Mouse (Mus musculus): ENCODE data around the gene Tesk1. TPM values are rescaled to one million over a fixed set of nuclear protein-coding genes. Genes with fewer than 3 reads are reported as not detected.
"Not testable (repeated sequence)": the region's sequence is repeated elsewhere in the genome, so short reads cannot be mapped to it uniquely, and the experiment has no call there.

Tesk1 gene
- total RNA-seq, 2 experiments from 2014 or later, result 79.9 to 86.0 TPM

DNA sequence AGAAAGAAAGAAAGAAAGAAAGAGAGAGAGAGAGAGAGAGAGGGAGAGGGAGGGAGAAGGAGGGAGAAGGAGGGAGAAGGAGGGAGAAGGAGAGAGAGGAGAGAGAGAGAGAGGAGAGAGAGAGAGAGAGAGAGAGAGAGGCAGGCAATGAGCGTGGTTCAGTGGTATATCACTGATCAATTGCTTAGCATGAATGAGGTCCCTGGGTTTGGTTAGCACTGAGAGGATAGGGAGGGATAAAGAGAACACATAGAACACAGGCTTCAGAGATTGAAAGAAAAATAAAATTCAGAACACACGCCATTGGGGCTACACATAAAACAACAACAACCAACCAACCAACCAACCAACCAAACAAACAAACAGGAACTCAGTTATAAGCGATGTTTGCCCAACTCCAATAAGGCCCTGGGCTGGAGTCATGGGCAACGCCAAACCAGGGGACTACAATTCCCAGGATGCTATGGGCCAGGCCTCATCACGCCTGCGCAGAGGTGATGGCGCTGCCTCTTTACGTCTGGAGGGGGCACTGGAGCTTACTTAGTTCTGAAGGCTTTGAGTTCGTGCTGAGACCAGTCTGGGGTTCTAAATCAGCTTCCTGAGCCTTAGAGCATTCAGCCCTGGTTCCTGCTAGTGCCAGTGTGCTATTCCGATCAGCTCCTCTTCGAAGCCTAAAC, 36.3 kb downstream of the Tesk1 start:
- Histone ChIP-seq H3K4me3 (peak overlapping the region; percentile 54), H3K27ac (peak overlapping the region; percentile 83)
- TF ChIP-seq CTCF (conservative IDR thresholded peaks at IDR 0.05), result peak; percentile 80
- DNase-seq (ENCODE audit: low spot score in 2 of 2), result peak; percentile 87 to 90

DNA sequence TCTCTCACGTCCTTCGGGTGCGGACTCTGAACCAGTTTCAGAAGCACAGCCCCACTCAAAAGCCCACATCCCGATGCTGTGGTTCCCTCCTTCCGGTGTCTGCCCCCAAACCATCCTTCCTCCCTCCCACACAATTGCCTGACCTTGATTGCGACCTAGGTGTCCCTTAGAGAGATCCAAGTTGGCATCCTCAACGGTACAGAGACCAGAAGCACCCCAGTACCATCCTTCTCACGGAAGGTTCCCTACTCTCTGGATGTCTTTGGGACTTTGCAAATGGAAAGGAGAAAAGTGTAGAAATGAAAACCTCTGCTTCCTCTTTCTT, 36.8 kb downstream of the Tesk1 start:
- TF ChIP-seq CTCF (conservative IDR thresholded peaks at IDR 0.05), result no peak
- H3K27ac ChIP-seq, result peak overlapping the region; percentile 83

DNA sequence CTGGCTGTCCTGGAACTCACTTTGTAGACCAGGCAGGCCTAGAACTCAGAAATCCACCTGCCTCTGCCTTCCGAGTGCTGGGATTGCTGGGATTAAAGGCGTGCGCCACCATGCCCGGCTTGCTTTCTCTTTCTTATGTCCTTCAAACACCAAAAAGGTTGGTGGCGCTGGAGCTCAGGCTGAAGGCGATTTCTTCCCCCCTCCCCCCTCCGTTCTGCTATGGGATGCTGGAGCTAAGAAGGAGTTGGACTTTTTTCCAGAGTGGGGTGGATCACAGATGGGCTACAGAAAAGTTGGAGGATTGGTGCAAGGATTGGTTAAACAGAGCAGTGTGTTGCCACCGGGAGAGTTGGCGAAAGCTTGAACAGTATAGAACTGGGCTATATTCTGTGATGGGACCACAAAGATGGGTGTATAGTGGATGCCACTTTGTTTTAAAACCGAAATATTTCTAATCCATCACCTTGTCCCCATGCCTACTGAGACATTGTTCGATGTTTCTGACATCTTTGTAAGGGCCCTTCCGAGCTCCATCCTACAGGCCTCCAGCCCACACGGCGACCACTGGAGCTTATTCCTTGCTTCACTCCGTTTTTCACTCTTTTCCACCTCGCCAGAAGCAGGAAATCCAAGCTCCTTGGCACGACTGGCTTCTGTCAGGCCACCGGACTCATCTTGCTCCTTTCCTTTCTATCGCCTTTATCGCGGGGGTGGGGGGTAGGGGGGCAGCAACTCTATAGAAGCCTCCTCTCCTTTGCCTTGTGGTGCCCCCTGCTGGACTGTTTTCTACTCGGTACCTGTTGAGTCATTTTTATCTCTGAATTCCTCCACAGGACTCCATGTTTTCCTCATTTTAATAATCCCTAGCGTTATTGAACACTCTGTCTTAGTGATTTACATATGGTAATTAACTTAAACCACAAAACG, 37.4 kb downstream of the Tesk1 start:
- no peak overlapping the region for H3K4me3 ChIP-seq
- no peak overlapping the region; the same call in 1 of the 2 replicates for H3K27ac ChIP-seq
- TF ChIP-seq CTCF (conservative IDR thresholded peaks at IDR 0.05), result peak; percentile 71
- peak in 1 of 2 experiments; percentile 53 for DNase-seq (ENCODE audit: low spot score in 2 of 2)

More for the DNA sequence above, 36.8 kb downstream of the Tesk1 start:
- H3K4me3 ChIP-seq, result peak overlapping the region; percentile 54
- DNase-seq (ENCODE audit: low spot score in 2 of 2), result no peak

- TF ChIP-seq CTCF (conservative IDR thresholded peaks at IDR 0.05), result no peak
- H3K4me3 ChIP-seq, result no peak overlapping the region
- no peak overlapping the region for H3K27ac ChIP-seq
- DNase-seq (ENCODE audit: low spot score in 2 of 2), result no peak
Observed at GRCm38 (mm10) chr4:43480985-43481384, 39.2 kb downstream of the Tesk1 start.

- DNase-seq (ENCODE audit: low spot score in 2 of 2), result no peak
- no peak overlapping the region for H3K4me3 ChIP-seq
Observed at GRCm38 (mm10) chr4:43481894-43482456, 40.2 kb downstream of the Tesk1 start.

DNA sequence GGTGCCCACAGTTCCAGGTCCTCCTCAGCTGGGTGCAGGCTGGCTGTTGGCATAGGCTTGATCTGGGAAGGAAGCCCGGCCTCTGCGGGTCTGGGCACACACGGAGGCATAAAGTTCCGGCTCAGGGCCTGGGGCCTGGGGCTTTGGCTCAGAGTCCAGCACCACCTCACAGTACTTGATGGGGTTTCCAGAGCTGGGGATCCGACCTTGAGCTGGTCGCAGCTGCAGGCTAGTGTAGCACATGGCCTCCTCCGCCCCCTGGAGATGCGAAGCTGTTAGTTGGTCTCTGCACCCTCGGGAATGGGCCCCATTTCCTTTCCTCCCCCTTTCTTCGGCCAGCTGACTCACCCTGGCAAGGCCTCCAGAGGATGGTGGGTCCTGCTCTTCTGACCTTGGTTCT, 40.9 kb downstream of the Tesk1 start:
- no peak for DNase-seq (ENCODE audit: low spot score in 2 of 2)
- no peak overlapping the region for H3K27ac ChIP-seq
- no peak overlapping the region for H3K4me3 ChIP-seq
- no peak for TF ChIP-seq CTCF (conservative IDR thresholded peaks at IDR 0.05)

More at GRCm38 (mm10) chr4:43481894-43482456, 40.2 kb downstream of the Tesk1 start:
- no peak for TF ChIP-seq CTCF (conservative IDR thresholded peaks at IDR 0.05)
- H3K27ac ChIP-seq, result no peak overlapping the region

- H3K27ac ChIP-seq, result no peak within 1 kb of the TSS
- no peak for TF ChIP-seq CTCF (conservative IDR thresholded peaks at IDR 0.05)
- H3K4me3 ChIP-seq, result no peak within 1 kb of the TSS
- DNase-seq (ENCODE audit: low spot score in 2 of 2), result no peak
Observed at GRCm38 (mm10) chr4:43483535-43484091, 41.9 kb downstream of the Tesk1 start, which contains the start of gene Sit1. Gene Sit1, minus strand, starts transcription at chr4:43483734.

DNA sequence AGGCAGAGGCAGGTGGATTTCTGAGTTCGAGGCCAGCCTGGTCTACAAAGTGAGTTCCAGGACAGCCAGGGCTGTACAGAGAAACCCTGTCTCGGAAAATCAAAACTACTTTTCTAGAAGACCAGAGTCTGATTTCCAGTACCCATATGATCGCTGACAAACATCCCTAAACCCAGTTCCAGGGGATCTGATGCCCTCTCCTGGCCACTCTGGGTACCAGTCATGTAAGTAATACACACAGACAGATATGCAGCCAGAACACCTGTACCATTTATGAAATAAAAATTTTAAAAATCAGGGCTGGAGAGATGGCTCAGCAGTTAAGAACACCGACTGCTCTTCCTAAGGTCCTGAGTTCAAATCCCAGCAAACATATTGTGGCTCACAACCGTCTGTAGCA, 43.9 kb downstream of the Tesk1 start:
- not testable (repeated sequence) for H3K27ac ChIP-seq; DNase-seq (ENCODE audit: low spot score in 2 of 2); H3K4me3 ChIP-seq
- peak; percentile 14; the same call in 1 of the 2 replicates for TF ChIP-seq CTCF (conservative IDR thresholded peaks at IDR 0.05)

DNA sequence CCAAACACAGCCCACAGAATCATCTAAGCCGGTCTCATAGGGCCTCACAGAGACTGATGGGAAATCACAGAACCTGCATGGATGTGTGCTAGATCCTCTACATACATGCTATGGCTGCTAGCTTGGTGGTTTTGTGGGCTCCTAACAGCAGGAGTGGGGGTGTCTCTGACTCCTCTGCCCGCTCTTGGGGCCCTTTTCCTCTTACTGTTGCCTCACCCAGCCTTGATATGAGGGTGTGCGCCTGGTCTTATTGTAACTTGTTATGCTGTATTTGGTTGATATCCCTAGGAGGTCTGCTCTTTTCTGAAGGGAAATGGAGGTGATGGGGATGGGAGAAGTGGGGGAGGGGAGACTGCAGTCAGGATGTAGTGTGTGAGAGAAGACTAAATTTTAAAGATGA, 47.9 kb downstream of the Tesk1 start:
- no peak for DNase-seq (ENCODE audit: low spot score in 2 of 2)
- Histone ChIP-seq H3K4me3 (no peak overlapping the region), H3K27ac (no peak overlapping the region)
- no peak for TF ChIP-seq CTCF (conservative IDR thresholded peaks at IDR 0.05)

DNA sequence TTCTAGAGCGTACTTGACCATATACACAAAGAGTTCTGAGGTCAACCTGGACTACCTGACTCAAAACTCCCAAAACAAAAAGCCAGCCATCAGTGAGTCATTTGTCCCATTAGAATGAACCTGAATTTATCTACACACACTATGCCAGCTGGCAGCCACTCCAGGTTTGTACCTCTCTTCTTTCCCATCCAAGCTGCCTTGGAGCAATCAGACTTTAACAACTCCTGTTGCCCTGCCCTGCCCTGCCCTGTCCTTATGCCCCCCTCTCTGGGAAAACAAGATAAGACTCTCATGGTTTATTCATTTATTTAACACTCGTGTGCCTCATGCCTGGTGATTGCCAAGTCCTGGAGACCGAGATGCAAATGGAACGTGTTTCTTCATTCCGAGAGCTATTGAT, 49.1 kb downstream of the Tesk1 start:
- no peak for DNase-seq (ENCODE audit: low spot score in 2 of 2)
- no peak for TF ChIP-seq CTCF (conservative IDR thresholded peaks at IDR 0.05)
- Histone ChIP-seq H3K4me3 (no peak overlapping the region), H3K27ac (no peak overlapping the region)

- H3K4me3 ChIP-seq, result peak overlapping the region; percentile 9
- peak overlapping the region; percentile 39; the same call in 1 of the 2 replicates for H3K27ac ChIP-seq
- DNase-seq (ENCODE audit: low spot score in 2 of 2), result no peak
- no peak; the same call in 1 of the 2 replicates for TF ChIP-seq CTCF (conservative IDR thresholded peaks at IDR 0.05)
Observed at GRCm38 (mm10) chr4:43492101-43492820, 50.5 kb downstream of the Tesk1 start.

GRCm38 (mm10) chr4:43492821-43493185, 51.1 kb downstream of the Tesk1 start, which contains the start of gene Ccdc107:
Gene Ccdc107, plus strand, starts transcription at chr4:43492900.
- H3K27ac ChIP-seq, result peak within 1 kb of the TSS; percentile 97
- no peak for TF ChIP-seq CTCF (conservative IDR thresholded peaks at IDR 0.05)
- DNase-seq (ENCODE audit: low spot score in 2 of 2), result peak; percentile 90 to 97
- H3K4me3 ChIP-seq, result peak within 1 kb of the TSS; percentile 84

Data from layer of hippocampus, adult 2 months (tissue).